Mouse (Mus musculus): ENCODE measurements at regions not wholly inside any gene's neighbourhood (a gene's known extent, or its start where the extent isn't known, plus 50 kb on each side); places are given as distances from the start of the nearest gene placed in this dataset.

GRCm38 (mm10) chr2:160479240-160479639 is 112.4 kb upstream of the Mafb start:
- TF ChIP-seq GATA1 (IDR thresholded peaks at IDR 0.05; ENCODE audit: borderline replicate concordance, low read length), result no peak
- no peak for TF ChIP-seq FLI1 (IDR thresholded peaks at IDR 0.05; ENCODE audit: low read length)
